ENCODE assay signal across 11 mouse cellular contexts in the genomic region with DNA sequence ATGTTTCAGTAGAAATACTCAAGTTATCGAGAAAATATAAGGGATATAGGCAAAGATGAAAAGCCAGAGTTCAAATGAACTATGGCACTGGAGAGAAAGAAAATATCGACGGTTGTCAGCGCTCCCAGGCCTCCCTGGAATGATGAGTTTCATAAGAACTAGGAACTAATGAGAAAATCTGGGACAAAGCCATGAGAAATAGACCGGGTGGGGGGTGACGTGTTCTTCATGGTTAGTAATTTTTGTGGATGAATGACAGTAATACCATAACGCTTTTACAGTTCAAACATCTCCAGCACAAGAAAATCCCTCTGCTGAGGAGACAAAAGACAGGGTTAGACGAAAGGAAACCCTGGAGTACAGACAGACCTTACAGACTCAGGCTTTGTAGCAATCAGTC. TPM values are rescaled to one million over a fixed set of nuclear protein-coding genes. Genes with fewer than 3 reads are reported as not detected.
A peak's percentile ranks its signal among the peaks of the same experiment; 100 is the strongest.
DNase-seq lines count a peak whose midpoint lies in the region; ATAC-seq lines count a peak whose summit lies in the region.
"Had no signal": no experiment of that assay in that cellular context is flagged by ENCODE, and none has a peak within 500 bp of the region (broad histone marks: within the 10 kb centered on the region; RNA-seq: fewer than 3 reads in every experiment).

No protein-coding gene starts in this region.

- ATAC-seq in neural tube, embryonic 11.5 days (ENCODE audit: insufficient read depth, low FRiP score, low TSS enrichment): no peak
- ATAC-seq in forebrain, embryonic 11.5 days (replicated peaks; ENCODE audit: low FRiP score): no peak
- no peak for ATAC-seq in liver, embryonic 11.5 days (replicated peaks; ENCODE audit: low FRiP score)
- no peak for ATAC-seq in stomach, embryonic 16.5 days (ENCODE audit: insufficient read depth, low FRiP score)
- no peak for ATAC-seq in CD4-positive, CD25-positive, alpha-beta regulatory T cell, adult 4 months

- 45% methylated on average over 8 of the region's 8 CpGs for WGBS in neural tube, embryonic 11.5 days
- WGBS in forebrain, embryonic 11.5 days: 36% methylated on average over 8 of the region's 8 CpGs
- WGBS in liver, embryonic 11.5 days: 61% methylated on average over 8 of the region's 8 CpGs
- 32% methylated on average over 8 of the region's 8 CpGs for WGBS in stomach, embryonic 16.5 days

- peaks cover 12% of the 10 kb centered on the region for H3K4me1 ChIP-seq in neural tube, embryonic 11.5 days (ENCODE audit: control insufficient read depth, insufficient read depth, low read length)
- peaks cover 7% of the 10 kb centered on the region; the same call in 1 of the 2 replicates for H3K4me1 ChIP-seq in forebrain, embryonic 11.5 days (replicated peaks; ENCODE audit: control insufficient read depth, insufficient read depth, low read length)
- H3K4me1 ChIP-seq in liver, embryonic 11.5 days (replicated peaks; ENCODE audit: control insufficient read depth, insufficient read depth, low read length): peaks cover 15% of the 10 kb centered on the region
- H3K4me1 ChIP-seq in stomach, embryonic 16.5 days (ENCODE audit: control insufficient read depth, insufficient read depth, low read length): peaks cover 8% of the 10 kb centered on the region; the same call in 1 of the 2 replicates

- H3K4me2 ChIP-seq in neural tube, embryonic 11.5 days (ENCODE audit: low read depth): peak overlapping the region; percentile 70
- peak overlapping the region; percentile 50 for H3K4me2 ChIP-seq in forebrain, embryonic 11.5 days (ENCODE audit: low read depth, low read length, severe bottlenecking)
- peak overlapping the region; percentile 90 for H3K4me2 ChIP-seq in liver, embryonic 11.5 days
- H3K4me2 ChIP-seq in stomach, embryonic 16.5 days (ENCODE audit: low read depth, low read length): peak overlapping the region; percentile 73

- H3K9ac ChIP-seq in neural tube, embryonic 11.5 days (ENCODE audit: low read length): peak overlapping the region; percentile 73
- H3K9ac ChIP-seq in forebrain, embryonic 11.5 days (ENCODE audit: low read length): peak overlapping the region; percentile 93
- peak overlapping the region; percentile 96 for H3K9ac ChIP-seq in liver, embryonic 11.5 days (ENCODE audit: low read depth, low read length)
- H3K9ac ChIP-seq in stomach, embryonic 16.5 days (ENCODE audit: low read length): peak overlapping the region; percentile 84

- peak overlapping the region; percentile 50 for H3K4me3 ChIP-seq in neural tube, embryonic 11.5 days (ENCODE audit: low read depth, low read length)
- peak overlapping the region; percentile 83 for H3K4me3 ChIP-seq in forebrain, embryonic 11.5 days (ENCODE audit: low read depth, low read length)
- peak overlapping the region; percentile 94 for H3K4me3 ChIP-seq in liver, embryonic 11.5 days (ENCODE audit: low read depth, low read length)
- H3K4me3 ChIP-seq in stomach, embryonic 16.5 days (replicated peaks; ENCODE audit: low read length): peak overlapping the region; percentile 79

- no peak overlapping the region for H3K27ac ChIP-seq in neural tube, embryonic 11.5 days (ENCODE audit: low read depth, low read length)
- no peak overlapping the region for H3K27ac ChIP-seq in forebrain, embryonic 11.5 days (ENCODE audit: low read depth, low read length)
- H3K27ac ChIP-seq in liver, embryonic 11.5 days (ENCODE audit: low read depth, low read length): peak overlapping the region; percentile 82; the same call in 1 of the 2 replicates
- H3K27ac ChIP-seq in stomach, embryonic 16.5 days (ENCODE audit: low read length): peak overlapping the region; percentile 76; the same call in 1 of the 2 replicates

- no peak for DNase-seq in neural tube, embryonic 11.5 days (ENCODE audit: low spot score)
- no peak for DNase-seq in neural tube, embryonic 10.5 days (ENCODE audit: extremely low spot score, low spot score)
- no peak for DNase-seq in forebrain, embryonic 11.5 days (ENCODE audit: low spot score)
- DNase-seq in liver, embryonic 11.5 days (ENCODE audit: low spot score): no peak
- DNase-seq in c-Kit-positive CD71-positive TER-119-positive erythroid progenitor cells, embryonic 14.5 days (ENCODE audit: low spot score): no peak
- no peak for DNase-seq in kidney, adult 18-20 months
- DNase-seq: cerebellum, postnatal 25 days; layer of hippocampus, postnatal 36 days; thymus, postnatal 36 days had no signal

- no peaks in the 10 kb centered on the region for H3K27me3 ChIP-seq in neural tube, embryonic 11.5 days (ENCODE audit: control insufficient read depth, insufficient read depth, low read length)
- H3K27me3 ChIP-seq in forebrain, embryonic 11.5 days (ENCODE audit: control insufficient read depth, insufficient read depth, low read length): no peaks in the 10 kb centered on the region
- no peaks in the 10 kb centered on the region for H3K27me3 ChIP-seq in liver, embryonic 11.5 days (replicated peaks; ENCODE audit: control insufficient read depth, insufficient read depth, low read length)
- H3K27me3 ChIP-seq in stomach, embryonic 16.5 days (ENCODE audit: control insufficient read depth, insufficient read depth, low read length): no peaks in the 10 kb centered on the region

- H3K36me3 ChIP-seq in neural tube, embryonic 11.5 days (ENCODE audit: control insufficient read depth, insufficient read depth, low read length): peaks cover 23% of the 10 kb centered on the region
- peaks cover 6% of the 10 kb centered on the region; the same call in 1 of the 2 replicates for H3K36me3 ChIP-seq in forebrain, embryonic 11.5 days (ENCODE audit: control insufficient read depth, insufficient read depth, low read length)
- peaks cover 21% of the 10 kb centered on the region for H3K36me3 ChIP-seq in liver, embryonic 11.5 days (ENCODE audit: control insufficient read depth, insufficient read depth, low read length)
- peaks cover 5% of the 10 kb centered on the region; the same call in 1 of the 2 replicates for H3K36me3 ChIP-seq in stomach, embryonic 16.5 days (ENCODE audit: control insufficient read depth, insufficient read depth, low read length)

- no peaks in the 10 kb centered on the region for H3K9me3 ChIP-seq in neural tube, embryonic 11.5 days (ENCODE audit: control insufficient read depth, low read length)
- H3K9me3 ChIP-seq in forebrain, embryonic 11.5 days (ENCODE audit: control insufficient read depth, low read length): no peaks in the 10 kb centered on the region
- H3K9me3 ChIP-seq in liver, embryonic 11.5 days (ENCODE audit: control insufficient read depth, low read length): no peaks in the 10 kb centered on the region
- H3K9me3 ChIP-seq in stomach, embryonic 16.5 days (replicated peaks; ENCODE audit: control insufficient read depth, low read length): no peaks in the 10 kb centered on the region

RNA-seq across cellular contexts. Expression of a gene that starts 1.1 kb away (rescaled TPM):
- 203 and 204 TPM in 2 replicates for polyA plus RNA-seq in neural tube, embryonic 11.5 days (2014; fragmentation: Nextera tagmentation; extraction: Ambion mirVana)
- 314 and 323 TPM in 2 replicates for polyA plus RNA-seq in forebrain, embryonic 11.5 days (2014; fragmentation: Nextera tagmentation; extraction: Ambion mirVana)
- polyA plus RNA-seq in liver, embryonic 11.5 days (2014; fragmentation: Nextera tagmentation; extraction: Ambion mirVana): 164 and 168 TPM in 2 replicates
- 158 and 170 TPM in 2 replicates for polyA plus RNA-seq in stomach, embryonic 16.5 days (2015; fragmentation: Nextera tagmentation; extraction: Ambion mirVana)
- polyA plus RNA-seq in CD4-positive, CD25-positive, alpha-beta regulatory T cell, adult 4 months (2017; shearing (Covaris generic)): 10 to 100 TPM; 28.2 to 39.5 TPM

RNA-seq across cellular contexts. Expression of a gene that starts 22.6 kb away (rescaled TPM):
- polyA plus RNA-seq in neural tube, embryonic 11.5 days (2014; fragmentation: Nextera tagmentation; extraction: Ambion mirVana): 47.8 and 57.5 TPM in 2 replicates
- 51.3 and 56.8 TPM in 2 replicates for polyA plus RNA-seq in forebrain, embryonic 11.5 days (2014; fragmentation: Nextera tagmentation; extraction: Ambion mirVana)
- polyA plus RNA-seq in liver, embryonic 11.5 days (2014; fragmentation: Nextera tagmentation; extraction: Ambion mirVana): 19.8 and 28.0 TPM in 2 replicates
- polyA plus RNA-seq in stomach, embryonic 16.5 days (2015; fragmentation: Nextera tagmentation; extraction: Ambion mirVana): 32.8 and 33.4 TPM in 2 replicates
- 10 to 100 TPM; 31.7 to 41.9 TPM for polyA plus RNA-seq in CD4-positive, CD25-positive, alpha-beta regulatory T cell, adult 4 months (2017; shearing (Covaris generic))

RNA-seq across cellular contexts. Expression of a gene that starts 56.2 kb away (rescaled TPM):
- polyA plus RNA-seq in neural tube, embryonic 11.5 days (2014; fragmentation: Nextera tagmentation; extraction: Ambion mirVana): 11.9 and 12.6 TPM in 2 replicates
- polyA plus RNA-seq in forebrain, embryonic 11.5 days (2014; fragmentation: Nextera tagmentation; extraction: Ambion mirVana): 14.3 and 14.7 TPM in 2 replicates
- 9.5 and 11.8 TPM in 2 replicates for polyA plus RNA-seq in liver, embryonic 11.5 days (2014; fragmentation: Nextera tagmentation; extraction: Ambion mirVana)
- 3.4 and 4.2 TPM in 2 replicates for polyA plus RNA-seq in stomach, embryonic 16.5 days (2015; fragmentation: Nextera tagmentation; extraction: Ambion mirVana)
- 1 to 10 TPM; 6.1 to 7.4 TPM for polyA plus RNA-seq in CD4-positive, CD25-positive, alpha-beta regulatory T cell, adult 4 months (2017; shearing (Covaris generic))

RNA-seq across cellular contexts. Expression of a gene that starts 56.5 kb away (rescaled TPM):
- polyA plus RNA-seq in neural tube, embryonic 11.5 days (2014; fragmentation: Nextera tagmentation; extraction: Ambion mirVana): 21.9 and 25.8 TPM in 2 replicates
- polyA plus RNA-seq in forebrain, embryonic 11.5 days (2014; fragmentation: Nextera tagmentation; extraction: Ambion mirVana): 29.0 and 29.2 TPM in 2 replicates
- polyA plus RNA-seq in liver, embryonic 11.5 days (2014; fragmentation: Nextera tagmentation; extraction: Ambion mirVana): 51.6 and 55.3 TPM in 2 replicates
- 21.7 TPM in 2 replicates for polyA plus RNA-seq in stomach, embryonic 16.5 days (2015; fragmentation: Nextera tagmentation; extraction: Ambion mirVana)
- polyA plus RNA-seq in CD4-positive, CD25-positive, alpha-beta regulatory T cell, adult 4 months (2017; shearing (Covaris generic)): 10 to 100 TPM; 12.3 to 25.1 TPM

Comparison
In these comparisons a context has a peak if more than half of its experiments do, and no peak if none do; other contexts are left out.
1. H3K27ac ChIP-seq: peak in liver, embryonic 11.5 days (single experiment) and stomach, embryonic 16.5 days (single experiment); none in neural tube, embryonic 11.5 days (single experiment) and forebrain, embryonic 11.5 days (single experiment).
2. Peak in every context shown above with its lines, with median percentiles within 50 percentile points of each other: H3K4me2 ChIP-seq, H3K4me3 ChIP-seq and H3K9ac ChIP-seq.